Mouse (Mus musculus): ENCODE results near the gene Scnn1a. TPM values are rescaled to one million over a fixed set of nuclear protein-coding genes. Genes with fewer than 3 reads are reported as not detected.
A peak's percentile ranks its signal among the peaks of the same experiment; 100 is the strongest.

The Scnn1a gene
- polyA plus RNA-seq, 1 experiment, result 0.88 TPM

DNA sequence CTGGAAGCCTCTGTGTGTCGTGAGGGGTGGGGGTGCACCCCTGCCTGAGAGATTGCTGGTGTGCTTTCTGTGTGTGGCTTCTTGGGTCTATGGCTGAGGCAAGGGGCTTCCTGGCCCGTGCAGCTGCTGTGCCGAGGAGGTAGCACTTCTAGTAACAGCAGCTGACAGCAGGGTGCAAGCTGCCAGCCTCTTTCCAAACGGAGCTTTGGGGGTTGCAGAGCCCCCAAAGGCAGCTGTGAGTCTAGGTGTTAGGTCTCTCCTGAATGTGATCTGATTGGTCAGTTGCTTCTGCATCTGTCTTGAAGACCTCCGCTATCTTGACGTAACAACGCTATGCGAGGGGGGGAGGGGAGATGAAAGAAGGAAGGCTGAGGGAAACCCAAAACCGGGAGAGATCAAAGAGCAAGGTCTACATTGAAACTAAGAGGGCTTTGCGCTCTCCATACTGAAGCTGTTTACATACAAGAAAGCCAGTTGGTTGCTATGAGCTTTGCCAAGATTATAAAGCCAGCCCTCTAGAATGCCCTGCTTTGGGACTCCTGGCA is 34.8 kb downstream of the Scnn1a start:
- H3K27ac ChIP-seq (ENCODE audit: insufficient read depth, low read depth, low read length), result peak overlapping the region; percentile 3; the same call in 1 of the 2 replicates
- TF ChIP-seq CTCF (IDR thresholded peaks at IDR 0.05; ENCODE audit: low read depth, low read length) (no peak), POLR2A (IDR thresholded peaks at IDR 0.05; ENCODE audit: borderline replicate concordance, low read depth, low read length) (no peak)
- peaks cover 70% of the 10 kb centered on the region for H3K4me1 ChIP-seq (ENCODE audit: control insufficient read depth, insufficient read depth, low read length)
- H3K4me3 ChIP-seq (ENCODE audit: insufficient read depth, low read length), result no peak overlapping the region

DNA sequence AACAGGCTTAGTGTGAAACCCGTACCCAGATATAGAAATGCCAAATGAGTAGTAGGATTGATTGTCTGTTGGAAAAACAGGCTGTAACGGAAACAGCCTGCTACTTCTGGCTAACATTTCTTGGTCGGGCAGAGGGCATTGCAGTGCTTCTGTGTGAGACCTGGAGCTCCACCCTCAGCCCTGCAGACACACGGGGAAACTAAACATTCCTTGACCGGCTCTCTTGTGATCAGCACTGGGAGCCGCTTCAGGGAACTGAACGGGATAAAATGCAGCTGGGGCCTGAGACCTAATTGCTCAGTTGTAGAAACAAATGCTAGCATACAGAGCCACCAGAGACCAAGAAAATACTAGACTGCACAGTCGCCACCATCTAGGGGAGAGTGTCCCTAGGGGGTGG is 35.8 kb downstream of the Scnn1a start:
- TF ChIP-seq CTCF (IDR thresholded peaks at IDR 0.05; ENCODE audit: low read depth, low read length) (no peak), POLR2A (IDR thresholded peaks at IDR 0.05; ENCODE audit: borderline replicate concordance, low read depth, low read length) (no peak)
- H3K27ac ChIP-seq (ENCODE audit: insufficient read depth, low read depth, low read length), result no peak overlapping the region
- H3K4me3 ChIP-seq (ENCODE audit: insufficient read depth, low read length), result no peak overlapping the region
- peaks cover 73% of the 10 kb centered on the region for H3K4me1 ChIP-seq (ENCODE audit: control insufficient read depth, insufficient read depth, low read length)

DNA sequence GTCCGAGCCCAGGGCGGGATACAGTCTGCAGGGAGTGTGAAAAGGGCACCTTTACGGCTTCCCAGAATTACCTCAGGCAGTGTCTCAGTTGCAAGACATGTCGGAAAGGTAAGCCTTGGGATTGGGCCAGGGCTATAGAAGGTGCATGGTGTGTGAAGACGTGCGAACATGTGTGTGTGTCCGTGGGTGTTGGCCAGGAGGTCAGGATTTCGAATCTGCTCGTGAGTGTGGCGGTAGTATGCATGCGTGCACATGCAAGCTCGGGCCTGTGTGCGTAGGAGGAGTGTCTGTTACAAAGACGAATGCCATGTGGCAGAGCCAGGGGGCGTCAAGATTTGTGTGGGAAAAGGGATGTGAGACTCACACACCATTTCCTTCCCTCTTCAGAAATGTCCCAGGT is 36.9 kb downstream of the Scnn1a start:
- Histone ChIP-seq H3K4me3 (ENCODE audit: insufficient read depth, low read length) (no peak overlapping the region), H3K27ac (ENCODE audit: insufficient read depth, low read depth, low read length) (no peak overlapping the region), H3K4me1 (ENCODE audit: control insufficient read depth, insufficient read depth, low read length) (peaks cover 62% of the 10 kb centered on the region)
- TF ChIP-seq CTCF (IDR thresholded peaks at IDR 0.05; ENCODE audit: low read depth, low read length) (no peak), POLR2A (IDR thresholded peaks at IDR 0.05; ENCODE audit: borderline replicate concordance, low read depth, low read length) (no peak)

DNA sequence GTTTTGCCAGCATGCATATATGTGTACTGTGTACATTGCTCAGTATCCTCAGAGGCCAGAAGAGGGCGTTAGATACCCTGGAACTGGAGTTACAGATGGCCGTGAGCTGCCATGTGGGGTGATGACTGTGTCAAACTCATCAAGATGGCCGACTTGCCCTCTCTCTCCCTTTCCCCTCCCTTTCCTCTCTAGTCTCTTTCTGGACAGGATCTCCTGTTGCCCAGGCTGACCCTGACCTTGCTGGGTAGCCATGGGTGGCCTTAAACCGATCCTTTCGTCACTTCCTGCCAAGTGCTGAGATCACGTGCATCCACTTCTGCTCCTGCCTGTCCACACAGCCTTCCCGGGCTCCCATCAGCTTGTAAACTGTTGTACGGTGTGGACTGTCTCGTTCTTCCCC is 39.5 kb downstream of the Scnn1a start:
- H3K4me3 ChIP-seq (ENCODE audit: insufficient read depth, low read length), result no peak overlapping the region
- no peak; the same call in 1 of the 2 replicates for TF ChIP-seq CTCF (IDR thresholded peaks at IDR 0.05; ENCODE audit: low read depth, low read length)
- no peak for TF ChIP-seq POLR2A (IDR thresholded peaks at IDR 0.05; ENCODE audit: borderline replicate concordance, low read depth, low read length)
- H3K4me1 ChIP-seq (ENCODE audit: control insufficient read depth, insufficient read depth, low read length), result peaks cover 39% of the 10 kb centered on the region
- H3K27ac ChIP-seq (ENCODE audit: insufficient read depth, low read depth, low read length), result peak overlapping the region; percentile 44

DNA sequence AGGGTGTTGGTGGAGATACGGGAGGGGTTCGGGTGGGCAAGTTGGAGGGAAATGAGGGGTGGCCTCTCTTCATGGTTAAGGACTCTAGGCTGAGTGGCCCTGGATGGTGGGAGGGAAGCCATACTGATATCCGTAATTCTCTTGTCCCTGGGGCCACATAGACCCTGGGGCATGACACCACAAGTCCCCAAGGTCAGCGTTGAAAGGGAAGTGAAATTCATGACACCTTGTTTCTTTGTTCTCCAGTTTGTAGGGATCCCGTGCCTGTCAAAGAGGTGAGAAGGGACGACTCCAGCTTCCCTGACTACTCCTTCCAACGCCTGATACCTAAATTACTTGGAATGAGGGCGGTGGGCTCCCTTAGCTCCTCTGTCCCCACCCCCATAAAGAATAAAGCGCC is 40.4 kb downstream of the Scnn1a start:
- no peak overlapping the region for H3K4me3 ChIP-seq (ENCODE audit: insufficient read depth, low read length)

DNA sequence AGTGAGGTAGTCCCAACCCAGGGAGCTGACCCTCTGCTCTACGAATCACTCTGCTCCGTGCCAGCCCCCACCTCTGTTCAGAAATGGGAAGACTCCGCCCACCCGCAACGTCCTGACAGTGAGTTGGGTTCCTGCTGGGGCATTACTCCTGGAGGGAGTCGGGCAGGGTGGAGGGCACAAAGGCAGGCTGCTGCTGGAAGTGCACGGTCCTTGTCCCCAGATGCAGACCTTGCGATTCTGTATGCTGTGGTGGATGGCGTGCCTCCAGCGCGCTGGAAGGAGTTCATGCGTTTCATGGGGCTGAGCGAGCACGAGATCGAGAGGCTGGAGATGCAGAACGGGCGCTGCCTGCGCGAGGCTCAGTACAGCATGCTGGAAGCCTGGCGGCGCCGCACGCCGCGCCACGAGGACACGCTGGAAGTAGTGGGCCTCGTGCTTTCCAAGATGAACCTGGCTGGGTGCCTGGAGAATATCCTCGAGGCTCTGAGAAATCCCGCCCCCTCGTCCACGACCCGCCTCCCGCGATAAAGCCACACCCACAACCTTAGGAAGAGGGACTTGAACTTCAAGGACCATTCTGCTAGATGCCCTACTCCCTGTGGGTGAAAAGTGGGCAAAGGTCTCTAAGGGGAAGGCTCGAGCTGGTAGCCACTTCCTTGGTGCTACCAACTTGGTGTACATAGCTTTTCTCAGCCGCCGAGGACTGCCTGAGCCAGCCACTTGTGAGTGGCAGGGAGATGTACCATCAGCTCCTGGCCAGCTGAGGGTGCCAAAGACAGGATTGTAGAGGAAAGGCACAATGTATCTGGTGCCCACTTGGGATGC is 41.2 kb downstream of the Scnn1a start:
- Histone ChIP-seq H3K27ac (ENCODE audit: insufficient read depth, low read depth, low read length) (no peak overlapping the region), H3K4me1 (ENCODE audit: control insufficient read depth, insufficient read depth, low read length) (peaks cover 31% of the 10 kb centered on the region), H3K4me3 (ENCODE audit: insufficient read depth, low read length) (no peak overlapping the region)
- TF ChIP-seq POLR2A (IDR thresholded peaks at IDR 0.05; ENCODE audit: borderline replicate concordance, low read depth, low read length) (no peak), CTCF (IDR thresholded peaks at IDR 0.05; ENCODE audit: low read depth, low read length) (no peak)

More for the DNA sequence above, 40.4 kb downstream of the Scnn1a start:
- Histone ChIP-seq H3K27ac (ENCODE audit: insufficient read depth, low read depth, low read length) (no peak overlapping the region), H3K4me1 (ENCODE audit: control insufficient read depth, insufficient read depth, low read length) (peaks cover 31% of the 10 kb centered on the region)
- TF ChIP-seq CTCF (IDR thresholded peaks at IDR 0.05; ENCODE audit: low read depth, low read length) (no peak), POLR2A (IDR thresholded peaks at IDR 0.05; ENCODE audit: borderline replicate concordance, low read depth, low read length) (no peak)

DNA sequence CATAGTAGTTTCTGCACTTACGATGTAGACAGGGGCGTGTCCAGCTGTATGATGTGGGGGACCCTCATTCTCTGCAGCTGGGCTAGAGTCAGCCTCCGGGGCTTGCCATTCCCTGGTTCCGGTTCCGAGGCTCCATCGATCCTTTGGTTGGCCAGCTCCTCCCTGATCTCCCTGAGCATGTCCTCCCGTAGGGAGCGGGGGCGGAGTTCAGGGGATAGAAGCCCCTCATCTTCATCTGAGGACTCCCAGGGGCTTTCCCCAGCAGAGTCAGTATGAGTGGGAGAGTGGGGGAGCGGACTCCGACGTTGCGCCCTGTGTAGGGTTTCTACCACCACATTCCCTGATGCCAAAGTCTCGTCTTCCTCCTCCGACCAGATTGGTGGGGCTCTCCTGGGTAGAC is 42.6 kb downstream of the Scnn1a start:
- no peak for TF ChIP-seq POLR2A (IDR thresholded peaks at IDR 0.05; ENCODE audit: borderline replicate concordance, low read depth, low read length)
- no peak for TF ChIP-seq CTCF (IDR thresholded peaks at IDR 0.05; ENCODE audit: low read depth, low read length)
- no peak overlapping the region for H3K4me3 ChIP-seq (ENCODE audit: insufficient read depth, low read length)
- no peak overlapping the region for H3K27ac ChIP-seq (ENCODE audit: insufficient read depth, low read depth, low read length)
- H3K4me1 ChIP-seq (ENCODE audit: control insufficient read depth, insufficient read depth, low read length), result peaks cover 36% of the 10 kb centered on the region

DNA sequence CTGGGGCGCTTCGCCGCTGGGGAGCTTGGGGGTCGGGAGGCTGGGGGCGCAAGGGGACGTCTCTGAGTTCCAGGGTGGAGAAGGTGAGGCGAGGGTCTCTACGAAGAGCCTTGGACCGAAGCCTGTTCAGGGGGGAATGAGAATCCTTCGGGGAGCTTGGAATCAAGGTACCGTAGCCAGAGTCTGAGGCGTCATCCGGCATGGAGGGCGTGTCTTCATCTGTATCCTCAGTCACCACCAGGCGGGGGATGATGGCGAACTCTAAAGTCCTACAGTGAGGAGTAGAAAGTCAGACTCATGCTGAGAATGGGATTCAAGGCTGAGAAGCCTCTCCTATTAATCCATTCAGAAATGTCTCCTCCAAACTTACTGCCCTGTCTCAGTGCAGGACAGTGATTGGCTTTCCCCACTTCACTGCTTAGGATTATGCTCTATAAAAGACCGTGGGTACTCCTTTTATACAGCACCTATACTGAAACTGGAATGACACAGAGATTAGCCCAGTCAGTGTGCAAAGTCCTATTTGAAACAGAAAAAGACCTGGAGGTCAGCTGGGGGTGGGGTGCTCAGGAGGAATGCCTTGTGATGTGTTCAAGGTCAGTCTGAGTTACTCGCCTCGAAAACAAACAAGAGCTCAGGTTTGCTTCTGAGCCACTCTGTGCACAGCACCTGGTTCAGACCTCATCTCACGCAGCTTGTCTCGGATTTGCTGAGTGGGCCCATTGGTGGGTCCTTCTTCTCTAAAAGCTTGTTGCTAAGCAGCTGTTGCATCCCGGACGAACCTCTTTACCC is 43.2 kb downstream of the Scnn1a start:
- H3K4me3 ChIP-seq (ENCODE audit: insufficient read depth, low read length), result no peak overlapping the region
- H3K27ac ChIP-seq (ENCODE audit: insufficient read depth, low read depth, low read length), result no peak overlapping the region
- H3K4me1 ChIP-seq (ENCODE audit: control insufficient read depth, insufficient read depth, low read length), result peaks cover 39% of the 10 kb centered on the region
- TF ChIP-seq POLR2A (IDR thresholded peaks at IDR 0.05; ENCODE audit: borderline replicate concordance, low read depth, low read length) (no peak), CTCF (IDR thresholded peaks at IDR 0.05; ENCODE audit: low read depth, low read length) (no peak)

DNA sequence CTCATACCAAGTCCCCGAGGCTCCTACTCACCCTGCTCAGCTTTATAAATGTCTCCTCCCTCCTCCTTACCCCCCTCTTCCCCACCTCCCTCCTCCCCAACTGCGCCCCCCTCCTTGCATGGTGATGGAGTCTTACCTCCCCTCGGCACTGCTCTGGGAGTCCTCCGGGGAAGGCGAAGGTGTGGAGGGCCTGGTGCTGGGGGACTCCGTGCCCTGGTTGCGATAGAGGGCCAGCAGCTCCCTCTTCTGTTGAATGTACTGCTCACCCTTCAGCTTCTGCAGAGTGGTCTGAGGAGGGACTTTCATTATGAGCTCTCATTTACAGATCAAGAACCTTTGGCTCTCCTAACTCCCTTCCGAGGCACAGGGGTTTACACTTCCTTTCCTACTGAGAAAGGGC is 44.0 kb downstream of the Scnn1a start:
- Histone ChIP-seq H3K4me3 (ENCODE audit: insufficient read depth, low read length) (no peak overlapping the region), H3K4me1 (ENCODE audit: control insufficient read depth, insufficient read depth, low read length) (peaks cover 35% of the 10 kb centered on the region), H3K27ac (ENCODE audit: insufficient read depth, low read depth, low read length) (no peak overlapping the region)
- TF ChIP-seq CTCF (IDR thresholded peaks at IDR 0.05; ENCODE audit: low read depth, low read length), result no peak
- TF ChIP-seq POLR2A (IDR thresholded peaks at IDR 0.05; ENCODE audit: borderline replicate concordance, low read depth, low read length), result no peak
